Mouse (Mus musculus) CD4-positive, CD25-positive, alpha-beta regulatory T cell, adult 9 weeks (primary cell): ENCODE data around the gene Mark1. TPM values are rescaled to one million over a fixed set of nuclear protein-coding genes. Genes with fewer than 3 reads are reported as not detected.

Source experiments
- polyA plus RNA-seq: library from polyadenylated mRNA; unstranded; fragments of 100-300 nt; shearing (Covaris generic); gene quantifications from one replicate; pipeline ENCODE4 v1.2.1, GENCODE M21; 2017

Mark1 gene
- not detected for polyA plus RNA-seq

GRCm38 (mm10) chr1:184999071-184999750 is at the start of gene Mark1:
TSS of gene Mark1 (minus strand) at chr1:184999570.

GRCm38 (mm10) chr1:184882281-184883268 is 116.8 kb downstream of the Mark1 start, which contains the start of gene C130074G19Rik:
TSS of gene C130074G19Rik (minus strand) at chr1:184883218.

Other genes with a start within 250 kb of the Mark1 start
- gene Marc1, start 188.3 kb downstream of the Mark1 start, polyA plus RNA-seq, result not detected
- gene Marc2, start 153.1 kb downstream of the Mark1 start, polyA plus RNA-seq, result 51.3 TPM
- gene C130074G19Rik, start 116.4 kb downstream of the Mark1 start, polyA plus RNA-seq, result not detected
- gene Rab3gap2, start 204.5 kb upstream of the Mark1 start, polyA plus RNA-seq, result 43.9 TPM